Mouse (Mus musculus): ENCODE data around the gene Cenpp. TPM values are rescaled to one million over a fixed set of nuclear protein-coding genes. Genes with fewer than 3 reads are reported as not detected.

The Cenpp gene
- polyA plus RNA-seq, 1 experiment from 2014 or later = 34.1 TPM

GRCm38 (mm10) chr13:49472676-49473005 lies 179.9 kb downstream of the Cenpp start:
- no peak overlapping the region for H3K27ac ChIP-seq
- no peak for ATAC-seq (ENCODE audit: insufficient number of reproducible peaks, insufficient read depth, low FRiP score, low TSS enrichment, low read depth)
- no peak overlapping the region for H3K4me2 ChIP-seq

GRCm38 (mm10) chr13:49471981-49472675 lies 180.5 kb downstream of the Cenpp start:
- no peaks in the 10 kb centered on the region for H3K27me3 ChIP-seq
- no peak overlapping the region for H3K4me3 ChIP-seq (replicated peaks)
- H3K4me2 ChIP-seq = no peak overlapping the region
- H3K4me1 ChIP-seq (replicated peaks) = peaks cover 9% of the 10 kb centered on the region
- no peaks in the 10 kb centered on the region for H3K36me3 ChIP-seq
- no peak for ATAC-seq (ENCODE audit: insufficient number of reproducible peaks, insufficient read depth, low FRiP score, low TSS enrichment, low read depth)
- WGBS = 82% methylated on average over 4 of the region's 4 CpGs
- no peak overlapping the region for H3K27ac ChIP-seq
- no peaks in the 10 kb centered on the region for H3K9me3 ChIP-seq
- no peak overlapping the region for H3K9ac ChIP-seq (replicated peaks)

More at GRCm38 (mm10) chr13:49472676-49473005, 179.9 kb downstream of the Cenpp start:
- 90% methylated on average over 6 of the region's 6 CpGs for WGBS
- H3K4me3 ChIP-seq (replicated peaks) = no peak overlapping the region
- no peaks in the 10 kb centered on the region for H3K36me3 ChIP-seq
- no peaks in the 10 kb centered on the region for H3K27me3 ChIP-seq
- no peak overlapping the region for H3K9ac ChIP-seq (replicated peaks)
- H3K4me1 ChIP-seq (replicated peaks) = peaks cover 4% of the 10 kb centered on the region
- H3K9me3 ChIP-seq = no peaks in the 10 kb centered on the region

GRCm38 (mm10) chr13:49470806-49471205 lies 181.8 kb downstream of the Cenpp start:
- WGBS = 85% methylated on average over 4 of the region's 4 CpGs
- Histone ChIP-seq H3K9me3 (no peaks in the 10 kb centered on the region), H3K4me1 (replicated peaks) (peaks cover 22% of the 10 kb centered on the region), H3K27ac (no peak overlapping the region), H3K9ac (replicated peaks) (no peak overlapping the region), H3K4me3 (replicated peaks) (no peak overlapping the region), H3K27me3 (no peaks in the 10 kb centered on the region), H3K36me3 (no peaks in the 10 kb centered on the region), H3K4me2 (no peak overlapping the region)
- no peak for ATAC-seq (ENCODE audit: insufficient number of reproducible peaks, insufficient read depth, low FRiP score, low TSS enrichment, low read depth)

GRCm38 (mm10) chr13:49470319-49470718 lies 182.3 kb downstream of the Cenpp start:
- no peak overlapping the region for H3K27ac ChIP-seq
- no peak overlapping the region for H3K9ac ChIP-seq (replicated peaks)
- 89% methylated on average over 4 of the region's 4 CpGs for WGBS
- no peak overlapping the region for H3K4me2 ChIP-seq
- ATAC-seq (ENCODE audit: insufficient number of reproducible peaks, insufficient read depth, low FRiP score, low TSS enrichment, low read depth) = no peak
- no peaks in the 10 kb centered on the region for H3K27me3 ChIP-seq
- H3K9me3 ChIP-seq = no peaks in the 10 kb centered on the region
- no peak overlapping the region for H3K4me3 ChIP-seq (replicated peaks)
- H3K36me3 ChIP-seq = peaks cover 2% of the 10 kb centered on the region
- peaks cover 24% of the 10 kb centered on the region for H3K4me1 ChIP-seq (replicated peaks)

- H3K9ac ChIP-seq (replicated peaks) = no peak overlapping the region
- WGBS = 90% methylated on average over 5 of the region's 5 CpGs
- no peaks in the 10 kb centered on the region for H3K9me3 ChIP-seq
- H3K36me3 ChIP-seq = peaks cover 15% of the 10 kb centered on the region
- no peak overlapping the region for H3K27ac ChIP-seq
- H3K27me3 ChIP-seq = no peaks in the 10 kb centered on the region
- H3K4me3 ChIP-seq (replicated peaks) = no peak overlapping the region
- ATAC-seq (ENCODE audit: insufficient number of reproducible peaks, insufficient read depth, low FRiP score, low TSS enrichment, low read depth) = no peak
- peaks cover 24% of the 10 kb centered on the region for H3K4me1 ChIP-seq (replicated peaks)
- no peak overlapping the region for H3K4me2 ChIP-seq
Measured at GRCm38 (mm10) chr13:49469002-49469401, 183.6 kb downstream of the Cenpp start.

GRCm38 (mm10) chr13:49467585-49467984 lies 185.0 kb downstream of the Cenpp start:
- no peaks in the 10 kb centered on the region for H3K9me3 ChIP-seq
- H3K4me2 ChIP-seq = no peak overlapping the region
- no peak overlapping the region for H3K4me3 ChIP-seq (replicated peaks)
- H3K36me3 ChIP-seq = peaks cover 22% of the 10 kb centered on the region
- H3K27me3 ChIP-seq = no peaks in the 10 kb centered on the region
- no peak overlapping the region for H3K9ac ChIP-seq (replicated peaks)
- 49% methylated on average over 2 of the region's 2 CpGs for WGBS
- H3K27ac ChIP-seq = peak overlapping the region; percentile 92
- ATAC-seq (ENCODE audit: insufficient number of reproducible peaks, insufficient read depth, low FRiP score, low TSS enrichment, low read depth) = 0 out of 2 replicates have a peak, but pooled peaks have one; percentile 17
- H3K4me1 ChIP-seq (replicated peaks) = peaks cover 24% of the 10 kb centered on the region

GRCm38 (mm10) chr13:49466393-49467075 lies 186.1 kb downstream of the Cenpp start:
- WGBS = 50% methylated on average over 11 of the region's 11 CpGs
- Histone ChIP-seq H3K27me3 (no peaks in the 10 kb centered on the region), H3K9ac (replicated peaks) (peak overlapping the region; percentile 28; the same call in 1 of the 2 replicates), H3K4me2 (0 out of 2 replicates have a peak overlapping the region, but pooled peaks have one; percentile 3), H3K9me3 (no peaks in the 10 kb centered on the region), H3K27ac (peak overlapping the region; percentile 92), H3K4me3 (replicated peaks) (no peak overlapping the region), H3K4me1 (replicated peaks) (peaks cover 24% of the 10 kb centered on the region), H3K36me3 (peaks cover 33% of the 10 kb centered on the region)
- peak; percentile 87 for ATAC-seq (ENCODE audit: insufficient number of reproducible peaks, insufficient read depth, low FRiP score, low TSS enrichment, low read depth)

- H3K9me3 ChIP-seq = no peaks in the 10 kb centered on the region
- no peak overlapping the region for H3K4me2 ChIP-seq
- H3K27ac ChIP-seq = peak overlapping the region; percentile 92
- H3K9ac ChIP-seq (replicated peaks) = no peak overlapping the region; the same call in 1 of the 2 replicates
- peaks cover 24% of the 10 kb centered on the region for H3K4me1 ChIP-seq (replicated peaks)
- no peaks in the 10 kb centered on the region for H3K27me3 ChIP-seq
- ATAC-seq (ENCODE audit: insufficient number of reproducible peaks, insufficient read depth, low FRiP score, low TSS enrichment, low read depth) = no peak
- WGBS = 94% methylated on average over 4 of the region's 4 CpGs
- H3K4me3 ChIP-seq (replicated peaks) = no peak overlapping the region
- H3K36me3 ChIP-seq = peaks cover 39% of the 10 kb centered on the region
Measured at GRCm38 (mm10) chr13:49465875-49466274, 186.7 kb downstream of the Cenpp start.

- Histone ChIP-seq H3K4me1 (replicated peaks) (peaks cover 23% of the 10 kb centered on the region), H3K27ac (no peak overlapping the region), H3K36me3 (peaks cover 56% of the 10 kb centered on the region), H3K9me3 (no peaks in the 10 kb centered on the region), H3K9ac (replicated peaks) (no peak overlapping the region), H3K27me3 (no peaks in the 10 kb centered on the region), H3K4me2 (no peak overlapping the region), H3K4me3 (replicated peaks) (no peak overlapping the region)
- 91% methylated on average over 2 of the region's 2 CpGs for WGBS
- ATAC-seq (ENCODE audit: insufficient number of reproducible peaks, insufficient read depth, low FRiP score, low TSS enrichment, low read depth) = no peak
Measured at GRCm38 (mm10) chr13:49462921-49463320, 189.7 kb downstream of the Cenpp start.

- no peak overlapping the region for H3K4me3 ChIP-seq (replicated peaks)
- no peak overlapping the region for H3K9ac ChIP-seq (replicated peaks)
- H3K4me1 ChIP-seq (replicated peaks) = peaks cover 10% of the 10 kb centered on the region
- no peak overlapping the region for H3K4me2 ChIP-seq
- H3K27me3 ChIP-seq = no peaks in the 10 kb centered on the region
- peak overlapping the region; percentile 5; the same call in 1 of the 2 replicates for H3K27ac ChIP-seq
- H3K9me3 ChIP-seq = no peaks in the 10 kb centered on the region
- 93% methylated on average over 15 of the region's 15 CpGs for WGBS
- H3K36me3 ChIP-seq = peaks cover 66% of the 10 kb centered on the region
- no peak for ATAC-seq (ENCODE audit: insufficient number of reproducible peaks, insufficient read depth, low FRiP score, low TSS enrichment, low read depth)
Measured at GRCm38 (mm10) chr13:49461458-49462132, 191.0 kb downstream of the Cenpp start.

- Histone ChIP-seq H3K4me2 (no peak overlapping the region), H3K4me3 (replicated peaks) (no peak overlapping the region), H3K9ac (replicated peaks) (no peak overlapping the region), H3K27ac (peak overlapping the region; percentile 65), H3K27me3 (no peaks in the 10 kb centered on the region), H3K9me3 (no peaks in the 10 kb centered on the region), H3K36me3 (peaks cover 70% of the 10 kb centered on the region), H3K4me1 (replicated peaks) (peaks cover 3% of the 10 kb centered on the region)
- WGBS = 75% methylated on average over 5 of the region's 5 CpGs
- ATAC-seq (ENCODE audit: insufficient number of reproducible peaks, insufficient read depth, low FRiP score, low TSS enrichment, low read depth) = no peak
Measured at GRCm38 (mm10) chr13:49460692-49461414, 191.7 kb downstream of the Cenpp start.
